Mouse (Mus musculus) pancreas, adult 10 weeks (tissue): ENCODE results near the gene Ralgds. TPM values are rescaled to one million over a fixed set of nuclear protein-coding genes. Genes with fewer than 3 reads are reported as not detected.

Source experiments
- polyA plus RNA-seq: library from polyadenylated mRNA; stranded (reverse); fragments of 350-450 nt; fragmentation: Illumina TruSeq; extraction: RNeasy Lipid Tissue Mini Kit (QIAGEN cat#74804); gene quantifications from one replicate; pipeline ENCODE4 v1.2.3, GENCODE M21; 2015; ENCODE audit warnings: low read depth, low replicate concordance; ENCODE audit not compliant: insufficient read depth

Ralgds gene
- polyA plus RNA-seq: 11.4 TPM

GRCm38 (mm10) chr2:28512798-28513401 is at the start of gene Ralgds:
Gene Ralgds, plus strand, starts transcription at chr2:28513125.

GRCm38 (mm10) chr2:28465836-28466518 is 46.9 kb upstream of the Ralgds start, which contains the start of gene 1700007K13Rik:
Gene 1700007K13Rik, minus strand, starts transcription at chr2:28466332.

GRCm38 (mm10) chr2:28467860-28468485 is 45.0 kb upstream of the Ralgds start, which contains the start of gene Mrps2:
Gene Mrps2, plus strand, starts transcription at chr2:28468066.

GRCm38 (mm10) chr2:28496671-28497070 is 16.3 kb upstream of the Ralgds start, which contains the start of gene Gbgt1:
Gene Gbgt1, plus strand, starts transcription at chr2:28496891.

GRCm38 (mm10) chr2:28505795-28506194 is 7.1 kb upstream of the Ralgds start, which contains the start of gene Gm10134:
Gene Gm10134, plus strand, starts transcription at chr2:28506095.

GRCm38 (mm10) chr2:28563303-28563702 is 50.4 kb downstream of the Ralgds start, which contains the start of gene Cel:
Gene Cel, minus strand, starts transcription at chr2:28563403.

GRCm38 (mm10) chr2:28583651-28584050 is 70.7 kb downstream of the Ralgds start, which contains the start of gene Gtf3c5:
Gene Gtf3c5, minus strand, starts transcription at chr2:28583751.

Other genes with a start within 250 kb of the Ralgds start
- 1.2 TPM for gene Ppp1r26, start 66.3 kb upstream of the Ralgds start, polyA plus RNA-seq
- not detected for gene 1700007K13Rik, start 46.8 kb upstream of the Ralgds start, polyA plus RNA-seq
- 7.0 TPM for gene Mrps2, start 45.1 kb upstream of the Ralgds start, polyA plus RNA-seq
- gene Gbgt1, start 16.2 kb upstream of the Ralgds start, polyA plus RNA-seq: 1.9 TPM
- 6.6 TPM for gene Gm10134, start 7.0 kb upstream of the Ralgds start, polyA plus RNA-seq
- 9,434 TPM for gene Cel, start 50.3 kb downstream of the Ralgds start, polyA plus RNA-seq
- gene Gtf3c5, start 70.6 kb downstream of the Ralgds start, polyA plus RNA-seq: 23.0 TPM
- not detected for gene Gfi1b, start 108.9 kb downstream of the Ralgds start, polyA plus RNA-seq
- 4.7 TPM for gene Tsc1, start 128.1 kb downstream of the Ralgds start, polyA plus RNA-seq
- gene Spaca9, start 186.6 kb downstream of the Ralgds start, polyA plus RNA-seq: not detected
- gene Ak8, start 187.0 kb downstream of the Ralgds start, polyA plus RNA-seq: not detected